Mouse (Mus musculus): ENCODE measurements around the gene Efcab9. TPM values are rescaled to one million over a fixed set of nuclear protein-coding genes. Genes with fewer than 3 reads are reported as not detected.

Efcab9 gene
- 1 to 10 TPM; 1.2 to 1.8 (median 1.4) TPM for total RNA-seq (2022)

GRCm38 (mm10) chr11:32531871-32532764, at the start of gene Efcab9:
Gene Efcab9 (minus strand): TSS chr11:32532081.
- DNase-seq (ENCODE audit: low spot score in 2 of 2), result no peak

- DNase-seq (ENCODE audit: low spot score in 2 of 2), result no peak
Observed at GRCm38 (mm10) chr11:32581031-32581430, 49.1 kb upstream of the Efcab9 start.

- peak in 1 of 2 experiments; percentile 72 for DNase-seq (ENCODE audit: low spot score in 2 of 2)
Observed at GRCm38 (mm10) chr11:32580305-32580947, 48.5 kb upstream of the Efcab9 start.

GRCm38 (mm10) chr11:32576760-32577050, 44.8 kb upstream of the Efcab9 start:
- no peak for DNase-seq (ENCODE audit: low spot score in 2 of 2)

- DNase-seq (ENCODE audit: low spot score in 2 of 2), result no peak
Observed at GRCm38 (mm10) chr11:32575964-32576759, 44.3 kb upstream of the Efcab9 start.

GRCm38 (mm10) chr11:32573669-32574068, 41.8 kb upstream of the Efcab9 start:
- no peak for DNase-seq (ENCODE audit: low spot score in 2 of 2)

GRCm38 (mm10) chr11:32571103-32571502, 39.2 kb upstream of the Efcab9 start:
- DNase-seq (ENCODE audit: low spot score in 2 of 2), result no peak

GRCm38 (mm10) chr11:32568637-32569293, 36.9 kb upstream of the Efcab9 start:
- DNase-seq (ENCODE audit: low spot score in 2 of 2), result no peak

- DNase-seq (ENCODE audit: low spot score in 2 of 2), result no peak
Observed at GRCm38 (mm10) chr11:32568060-32568459, 36.2 kb upstream of the Efcab9 start.

- no peak for DNase-seq (ENCODE audit: low spot score in 2 of 2)
Observed at GRCm38 (mm10) chr11:32567000-32567855, 35.3 kb upstream of the Efcab9 start.

GRCm38 (mm10) chr11:32566184-32566583, 34.3 kb upstream of the Efcab9 start:
- DNase-seq (ENCODE audit: low spot score in 2 of 2), result no peak

- DNase-seq (ENCODE audit: low spot score in 2 of 2), result no peak
Observed at GRCm38 (mm10) chr11:32565088-32565487, 33.2 kb upstream of the Efcab9 start.

GRCm38 (mm10) chr11:32564629-32565028, 32.7 kb upstream of the Efcab9 start:
- DNase-seq (ENCODE audit: low spot score in 2 of 2), result no peak

- no peak for DNase-seq (ENCODE audit: low spot score in 2 of 2)
Observed at GRCm38 (mm10) chr11:32563660-32564059, 31.8 kb upstream of the Efcab9 start.

- no peak for DNase-seq (ENCODE audit: low spot score in 2 of 2)
Observed at GRCm38 (mm10) chr11:32562706-32563105, 30.8 kb upstream of the Efcab9 start.

- no peak for DNase-seq (ENCODE audit: low spot score in 2 of 2)
Observed at GRCm38 (mm10) chr11:32561465-32562355, 29.8 kb upstream of the Efcab9 start.

GRCm38 (mm10) chr11:32560015-32560770, 28.3 kb upstream of the Efcab9 start:
- no peak for DNase-seq (ENCODE audit: low spot score in 2 of 2)

GRCm38 (mm10) chr11:32558677-32559076, 26.8 kb upstream of the Efcab9 start:
- no peak for DNase-seq (ENCODE audit: low spot score in 2 of 2)

- DNase-seq (ENCODE audit: low spot score in 2 of 2), result no peak
Observed at GRCm38 (mm10) chr11:32558026-32558425, 26.1 kb upstream of the Efcab9 start.

Measured in left cerebral cortex, adult 8-10 months (tissue).